Mouse (Mus musculus): Measurements from ENCODE around the gene Gli2.

GRCm38 (mm10) chr1:118891395-118891794 lies 162.0 kb downstream of the Gli2 start:
- no peak for TF ChIP-seq CTCF (IDR thresholded peaks at IDR 0.05; ENCODE audit: insufficient read depth, low read depth, low read length)
- no peak for TF ChIP-seq POLR2A (IDR thresholded peaks at IDR 0.05; ENCODE audit: insufficient read depth, low read depth, low read length)

Measured in olfactory bulb, adult 2 months (tissue).